Mouse (Mus musculus) limb, embryonic 15.5 days (tissue): ENCODE measurements around the gene Ttc26. TPM values are rescaled to one million over a fixed set of nuclear protein-coding genes. Genes with fewer than 3 reads are reported as not detected.

ENCODE experiments used
- ATAC-seq: fragments of 200-750 bp; cut with Nextera tagmentation; 2 replicates; pipeline ENCODE4 v1.8.0; 2017; ENCODE audit warnings: low read depth, moderate TSS enrichment; ENCODE audit not compliant: insufficient number of reproducible peaks, low FRiP score, low TSS enrichment
- H3K27ac ChIP-seq: fragments of 300-500 bp; sonication (generic); 2 replicates; pipeline ENCODE4 v1.5.1; 2015; ENCODE audit warnings: moderate library complexity, mild to moderate bottlenecking, inconsistent platforms
- H3K27me3 ChIP-seq: fragments of 300-500 bp; sonication (generic); 2 replicates; pipeline ENCODE4 v1.6.1; 2015; ENCODE audit warnings: inconsistent platforms
- H3K36me3 ChIP-seq: fragments of 300-500 bp; sonication (generic); 2 replicates; pipeline ENCODE4 v1.6.1; 2015; ENCODE audit warnings: inconsistent platforms
- H3K4me1 ChIP-seq: fragments of 300-500 bp; sonication (generic); 2 replicates; pipeline ENCODE4 v1.6.1; 2015; ENCODE audit warnings: inconsistent platforms
- H3K4me2 ChIP-seq: fragments of 300-500 bp; sonication (generic); 2 replicates; pipeline ENCODE4 v1.6.1; 2015; ENCODE audit warnings: mild to moderate bottlenecking, inconsistent platforms
- H3K4me3 ChIP-seq: fragments of 300-500 bp; sonication (generic); 2 replicates; pipeline ENCODE4 v1.5.1; 2015; ENCODE audit warnings: mild to moderate bottlenecking, inconsistent platforms
- H3K9ac ChIP-seq: fragments of 300-500 bp; sonication (generic); 2 replicates; pipeline ENCODE4 v1.6.1; 2015; ENCODE audit warnings: inconsistent platforms
- H3K9me3 ChIP-seq: fragments of 300-500 bp; sonication (generic); 2 replicates; pipeline ENCODE4 v1.6.1; 2016; ENCODE audit warnings: inconsistent platforms
- WGBS: fragments of 180-500 bp; shearing (Covaris S2); methylation state at CpG from one replicate; pipeline ENCODE4 v1.1.7; 2015; 5-methylcytosine and 5-hydroxymethylcytosine counted together
- polyA plus RNA-seq: library from polyadenylated mRNA; unstranded; fragments of >200 nt; fragmentation: Nextera tagmentation; extraction: Ambion mirVana; gene quantifications from 2 replicates; pipeline ENCODE4 v1.2.1, GENCODE M21; 2015

Gene Ttc26
- 5.6 and 6.0 TPM in 2 replicates for polyA plus RNA-seq

GRCm38 (mm10) chr6:38381129-38381771, at the start of gene Ttc26:
Gene Ttc26, plus strand, starts transcription at chr6:38381469.
- Histone ChIP-seq H3K4me3 (peak within 1 kb of the TSS; percentile 64), H3K27ac (peak within 1 kb of the TSS; percentile 44), H3K9ac (peak within 1 kb of the TSS; percentile 44), H3K36me3 (peaks cover 8% of the 10 kb centered on the region; the same call in 1 of the 2 replicates), H3K4me1 (0 out of 2 replicates have a peak, but pooled peaks cover 2% of the 10 kb centered on the region), H3K27me3 (no peaks in the 10 kb centered on the region), H3K9me3 (no peaks in the 10 kb centered on the region), H3K4me2 (peak within 1 kb of the TSS; percentile 79)
- under 1% methylated on average over 26 of the region's 26 CpGs for WGBS
- 0 out of 2 replicates have a peak, but pooled peaks have one; percentile 58 for ATAC-seq

GRCm38 (mm10) chr6:38335264-38335663, 46.0 kb upstream of the Ttc26 start:
- H3K36me3 ChIP-seq: no peaks in the 10 kb centered on the region
- H3K4me3 ChIP-seq: no peak overlapping the region
- no peaks in the 10 kb centered on the region for H3K27me3 ChIP-seq
- no peak overlapping the region for H3K27ac ChIP-seq
- no peak overlapping the region for H3K4me2 ChIP-seq
- no peak for ATAC-seq
- 78% methylated on average over 6 of the region's 6 CpGs for WGBS
- H3K9me3 ChIP-seq: no peaks in the 10 kb centered on the region
- no peak overlapping the region for H3K9ac ChIP-seq
- H3K4me1 ChIP-seq: no peaks in the 10 kb centered on the region

- WGBS: 90% methylated on average over 4 of the region's 4 CpGs
- H3K27me3 ChIP-seq: no peaks in the 10 kb centered on the region
- H3K4me3 ChIP-seq: no peak overlapping the region
Measured at GRCm38 (mm10) chr6:38337166-38337705, 44.0 kb upstream of the Ttc26 start.

DNA sequence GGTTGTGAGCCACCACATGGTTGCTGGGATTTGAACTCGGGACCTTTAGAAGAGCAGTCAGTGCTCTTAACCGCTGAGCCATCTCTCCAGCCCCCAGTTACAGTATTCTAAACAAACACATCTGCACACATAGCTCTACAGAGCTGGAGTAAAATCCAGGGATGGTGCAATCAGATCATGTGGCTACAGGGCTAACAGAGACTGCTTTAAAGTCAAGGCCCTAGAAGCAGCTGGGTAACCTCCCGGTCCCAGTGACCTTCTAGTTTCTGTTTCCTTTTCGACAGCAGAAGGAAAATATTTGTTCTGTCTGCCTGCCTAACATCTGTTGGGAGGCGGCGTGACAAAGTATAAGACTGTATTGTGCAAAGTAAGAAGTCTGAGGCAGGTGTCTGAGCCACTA, 43.3 kb upstream of the Ttc26 start:
- no peak overlapping the region for H3K4me3 ChIP-seq
- H3K27ac ChIP-seq: no peak overlapping the region
- no peaks in the 10 kb centered on the region for H3K4me1 ChIP-seq
- no peaks in the 10 kb centered on the region for H3K9me3 ChIP-seq
- no peaks in the 10 kb centered on the region for H3K27me3 ChIP-seq
- H3K36me3 ChIP-seq: no peaks in the 10 kb centered on the region
- no peak for ATAC-seq
- no peak overlapping the region for H3K4me2 ChIP-seq
- no peak overlapping the region for H3K9ac ChIP-seq
- 81% methylated on average over 6 of the region's 6 CpGs for WGBS

More at GRCm38 (mm10) chr6:38337166-38337705, 44.0 kb upstream of the Ttc26 start:
- Histone ChIP-seq H3K4me1 (no peaks in the 10 kb centered on the region), H3K4me2 (no peak overlapping the region), H3K9me3 (no peaks in the 10 kb centered on the region), H3K9ac (no peak overlapping the region), H3K36me3 (no peaks in the 10 kb centered on the region), H3K27ac (no peak overlapping the region)
- ATAC-seq: no peak

DNA sequence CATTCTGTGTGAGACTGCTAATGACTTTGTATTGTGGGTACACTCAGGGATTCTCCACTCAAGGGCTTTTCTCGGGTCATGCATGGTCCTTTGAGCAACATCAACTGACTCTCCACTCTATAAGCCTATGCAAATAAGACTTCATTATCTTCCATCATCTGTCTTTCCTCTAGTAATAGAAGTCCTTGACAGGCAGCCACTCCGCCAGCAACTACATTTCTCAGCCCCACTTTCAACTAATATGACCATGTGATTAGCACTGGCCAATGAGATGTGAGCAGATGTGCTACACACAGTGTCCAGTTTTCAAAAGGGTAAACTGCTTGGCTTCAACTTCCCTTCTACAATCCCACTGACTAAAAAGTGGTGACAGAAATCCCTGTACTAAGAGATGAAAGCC, 42.2 kb upstream of the Ttc26 start:
- H3K4me1 ChIP-seq: no peaks in the 10 kb centered on the region
- H3K9ac ChIP-seq: no peak overlapping the region
- no peaks in the 10 kb centered on the region for H3K27me3 ChIP-seq
- 77% methylated on average over 2 of the region's 2 CpGs for WGBS
- no peak overlapping the region for H3K4me2 ChIP-seq
- H3K9me3 ChIP-seq: no peaks in the 10 kb centered on the region
- ATAC-seq: no peak
- H3K27ac ChIP-seq: no peak overlapping the region
- H3K4me3 ChIP-seq: no peak overlapping the region
- H3K36me3 ChIP-seq: no peaks in the 10 kb centered on the region

GRCm38 (mm10) chr6:38341751-38342665, 39.3 kb upstream of the Ttc26 start:
- WGBS: 54% methylated on average over 11 of the region's 11 CpGs

GRCm38 (mm10) chr6:38342666-38342992, 38.6 kb upstream of the Ttc26 start:
- H3K9ac ChIP-seq: no peak overlapping the region
- no peak overlapping the region for H3K27ac ChIP-seq
- ATAC-seq: no peak
- no peaks in the 10 kb centered on the region for H3K27me3 ChIP-seq
- 64% methylated on average over 8 of the region's 8 CpGs for WGBS
- no peak overlapping the region for H3K4me2 ChIP-seq
- H3K4me3 ChIP-seq: no peak overlapping the region
- H3K4me1 ChIP-seq: no peaks in the 10 kb centered on the region
- no peaks in the 10 kb centered on the region for H3K9me3 ChIP-seq
- no peaks in the 10 kb centered on the region for H3K36me3 ChIP-seq

More at GRCm38 (mm10) chr6:38341751-38342665, 39.3 kb upstream of the Ttc26 start:
- Histone ChIP-seq H3K36me3 (no peaks in the 10 kb centered on the region), H3K4me2 (no peak overlapping the region), H3K9me3 (no peaks in the 10 kb centered on the region), H3K27ac (no peak overlapping the region), H3K9ac (no peak overlapping the region), H3K4me3 (no peak overlapping the region), H3K27me3 (no peaks in the 10 kb centered on the region), H3K4me1 (no peaks in the 10 kb centered on the region)
- ATAC-seq: no peak

DNA sequence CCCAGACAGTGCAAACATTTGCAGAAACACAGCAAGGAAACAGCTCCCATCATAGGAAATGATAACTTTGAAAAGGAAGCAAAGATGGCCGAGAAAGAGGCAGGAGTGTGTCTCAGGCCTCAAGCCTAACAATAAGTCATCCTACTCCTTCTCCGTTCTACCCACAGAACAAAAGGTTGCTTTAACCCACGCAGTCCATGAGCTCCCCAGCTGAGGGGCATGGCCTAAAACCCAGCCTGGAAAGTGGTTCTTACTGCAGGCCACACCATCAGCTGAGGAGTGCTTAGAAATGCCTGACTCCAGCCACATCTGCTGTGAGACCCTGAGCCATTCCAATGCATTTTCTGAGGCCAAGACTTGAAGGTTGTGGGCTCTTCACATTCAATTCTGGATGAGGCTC, 37.7 kb upstream of the Ttc26 start:
- Histone ChIP-seq H3K4me1 (no peaks in the 10 kb centered on the region), H3K27ac (no peak overlapping the region), H3K9me3 (no peaks in the 10 kb centered on the region), H3K27me3 (no peaks in the 10 kb centered on the region), H3K4me3 (no peak overlapping the region), H3K36me3 (no peaks in the 10 kb centered on the region), H3K9ac (no peak overlapping the region), H3K4me2 (no peak overlapping the region)
- no peak for ATAC-seq
- 61% methylated on average over 3 of the region's 3 CpGs for WGBS

DNA sequence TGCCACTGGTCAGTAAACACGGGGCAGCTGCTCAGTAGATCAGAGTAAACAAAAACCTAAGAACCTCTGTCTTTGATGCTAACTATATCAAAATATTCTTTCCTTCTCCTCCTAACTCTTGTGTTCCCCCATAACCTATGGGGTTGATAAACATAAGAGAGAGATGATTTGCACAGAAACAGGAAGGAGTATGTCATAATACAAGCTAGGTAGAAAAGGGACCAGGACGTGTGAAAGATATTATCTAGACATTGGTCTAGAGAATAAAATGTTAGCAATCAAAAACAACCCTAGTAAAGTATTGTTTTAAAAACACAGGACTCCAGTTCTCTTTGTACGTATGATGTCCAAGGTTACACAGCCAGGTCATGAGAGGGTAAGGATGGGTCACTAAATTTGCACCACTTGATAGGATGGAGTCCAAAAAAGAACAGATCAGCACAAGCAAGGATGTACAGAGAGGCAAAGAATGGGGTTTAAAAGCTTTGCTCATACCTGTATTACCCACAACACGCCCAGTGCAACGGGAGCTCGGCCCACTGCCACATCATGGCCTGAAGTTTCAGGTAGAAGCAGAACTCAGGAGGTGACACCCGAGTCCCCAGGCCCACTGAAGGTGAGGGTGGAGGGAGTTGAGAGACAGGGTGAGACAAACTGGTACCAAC, 37.1 kb upstream of the Ttc26 start:
- H3K27me3 ChIP-seq: no peaks in the 10 kb centered on the region
- ATAC-seq: no peak
- 77% methylated on average over 7 of the region's 7 CpGs for WGBS
- no peak overlapping the region for H3K4me3 ChIP-seq
- H3K4me1 ChIP-seq: no peaks in the 10 kb centered on the region
- H3K9ac ChIP-seq: no peak overlapping the region
- no peaks in the 10 kb centered on the region for H3K9me3 ChIP-seq
- H3K27ac ChIP-seq: no peak overlapping the region
- H3K4me2 ChIP-seq: no peak overlapping the region
- H3K36me3 ChIP-seq: no peaks in the 10 kb centered on the region

DNA sequence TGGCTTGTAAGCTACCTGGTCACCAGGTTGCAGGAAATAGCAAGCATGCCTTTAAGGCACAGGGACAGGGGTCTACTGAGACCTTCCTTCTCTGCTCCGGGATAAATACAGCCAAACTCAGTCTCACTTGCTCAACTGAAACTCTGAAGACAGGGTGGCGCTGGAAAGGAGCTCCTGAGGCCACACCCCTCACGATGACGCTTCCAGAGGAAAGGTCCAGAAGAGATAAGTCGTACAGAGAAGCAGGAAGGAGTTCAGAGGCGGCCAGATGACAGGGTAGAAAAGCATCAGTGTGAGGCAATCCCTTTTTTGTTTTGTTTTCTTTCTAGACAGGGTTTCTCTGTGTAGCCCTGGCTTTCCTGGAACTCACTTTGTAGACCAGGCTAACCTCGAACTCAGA, 35.5 kb upstream of the Ttc26 start:
- Histone ChIP-seq H3K27me3 (peaks cover 9% of the 10 kb centered on the region; the same call in 1 of the 2 replicates), H3K36me3 (no peaks in the 10 kb centered on the region), H3K9me3 (no peaks in the 10 kb centered on the region), H3K27ac (no peak overlapping the region), H3K4me2 (no peak overlapping the region), H3K9ac (no peak overlapping the region), H3K4me3 (no peak overlapping the region), H3K4me1 (no peaks in the 10 kb centered on the region)
- WGBS: 51% methylated on average over 7 of the region's 7 CpGs
- ATAC-seq: no peak

DNA sequence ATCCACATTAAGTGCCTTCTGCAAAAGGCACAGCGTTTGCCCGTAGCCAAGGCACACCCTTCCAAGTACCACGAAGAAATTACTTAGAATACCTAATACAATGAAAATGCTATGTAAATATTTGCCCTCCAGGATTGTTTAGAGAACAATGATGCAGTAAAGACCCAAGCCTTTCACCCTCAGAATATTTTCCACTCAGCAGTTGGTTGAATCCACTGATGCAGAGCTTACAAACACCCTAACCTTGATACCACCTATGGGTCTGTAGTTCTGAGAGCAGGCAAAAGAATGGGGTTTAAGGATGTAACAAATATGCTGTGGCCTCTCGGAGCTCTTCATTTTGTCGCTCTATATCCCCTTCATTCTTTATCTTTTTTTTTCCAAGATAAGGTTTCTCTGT, 33.4 kb upstream of the Ttc26 start:
- H3K9me3 ChIP-seq: no peaks in the 10 kb centered on the region
- H3K4me3 ChIP-seq: no peak overlapping the region
- H3K36me3 ChIP-seq: no peaks in the 10 kb centered on the region
- H3K9ac ChIP-seq: no peak overlapping the region
- peaks cover 26% of the 10 kb centered on the region for H3K27me3 ChIP-seq
- no peaks in the 10 kb centered on the region for H3K4me1 ChIP-seq
- no peak overlapping the region for H3K4me2 ChIP-seq
- H3K27ac ChIP-seq: no peak overlapping the region
- no peak for ATAC-seq
- 85% methylated on average over 5 of the region's 5 CpGs for WGBS
